Mouse (Mus musculus): ENCODE results near the gene Ppif.

Gene Ppif

DNA sequence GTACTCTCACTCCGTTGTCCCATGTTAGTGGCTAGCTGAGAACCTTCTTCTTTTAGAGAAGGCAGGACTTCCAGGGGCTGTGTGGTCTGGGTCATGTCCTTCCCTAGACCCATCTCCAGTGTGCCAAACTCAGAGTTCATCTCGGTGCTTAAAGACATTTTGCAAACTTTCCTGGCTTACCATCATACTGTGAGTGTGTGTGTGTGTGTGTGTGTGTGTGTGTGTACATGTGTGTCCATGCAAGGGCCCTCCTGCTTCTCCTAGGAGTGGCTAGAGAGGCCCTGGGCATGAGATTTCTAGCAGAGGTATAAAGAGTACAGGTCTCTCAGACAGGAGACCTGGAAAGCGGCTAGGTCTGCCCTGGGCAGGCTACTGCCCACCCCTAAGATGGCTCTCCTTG lies 42.2 kb downstream of the Ppif start:
- no peak for DNase-seq (ENCODE audit: low read depth, low spot score)

DNA sequence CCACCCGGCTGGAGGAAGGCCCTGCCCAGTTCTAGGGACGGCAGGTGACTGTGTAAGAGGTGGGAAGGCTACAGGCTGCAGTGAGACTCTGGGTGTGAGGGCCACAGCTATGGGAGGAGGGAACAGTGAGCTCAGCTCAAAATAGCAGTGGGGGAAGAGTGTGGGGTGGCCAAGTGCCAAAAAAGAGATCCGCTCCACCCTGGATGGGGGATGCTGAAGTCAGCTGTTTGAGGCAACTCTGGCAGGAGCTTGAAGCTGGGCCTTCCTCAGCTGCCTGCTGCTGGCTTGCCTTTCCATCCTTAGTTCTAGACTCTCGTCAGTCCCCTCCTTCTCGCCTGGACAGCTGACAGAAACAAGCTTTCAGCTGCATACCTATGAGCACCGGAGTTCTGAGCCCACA lies 42.6 kb downstream of the Ppif start:
- DNase-seq (ENCODE audit: low read depth, low spot score) = no peak

DNA sequence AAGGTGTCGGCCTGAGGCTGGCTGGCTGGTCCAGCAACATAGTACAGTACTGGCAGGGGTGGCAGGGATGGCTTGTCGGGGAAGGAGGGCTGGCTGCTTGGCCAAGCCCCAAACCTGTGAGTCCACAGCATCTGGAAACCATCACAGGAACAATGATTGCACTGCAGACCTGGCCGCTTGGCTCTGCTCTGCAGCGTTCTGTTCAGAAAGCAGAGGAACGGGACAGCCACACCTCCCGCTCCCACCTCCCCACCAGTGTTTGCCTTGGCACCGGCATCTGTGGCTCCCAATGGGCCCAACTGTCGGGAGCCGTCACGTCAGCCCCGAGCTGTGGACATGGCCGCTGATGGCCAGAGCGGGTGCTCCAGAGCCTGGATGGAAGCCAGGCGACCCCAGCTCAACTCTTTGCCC lies 44.6 kb downstream of the Ppif start:
- DNase-seq (ENCODE audit: low read depth, low spot score) = no peak

DNA sequence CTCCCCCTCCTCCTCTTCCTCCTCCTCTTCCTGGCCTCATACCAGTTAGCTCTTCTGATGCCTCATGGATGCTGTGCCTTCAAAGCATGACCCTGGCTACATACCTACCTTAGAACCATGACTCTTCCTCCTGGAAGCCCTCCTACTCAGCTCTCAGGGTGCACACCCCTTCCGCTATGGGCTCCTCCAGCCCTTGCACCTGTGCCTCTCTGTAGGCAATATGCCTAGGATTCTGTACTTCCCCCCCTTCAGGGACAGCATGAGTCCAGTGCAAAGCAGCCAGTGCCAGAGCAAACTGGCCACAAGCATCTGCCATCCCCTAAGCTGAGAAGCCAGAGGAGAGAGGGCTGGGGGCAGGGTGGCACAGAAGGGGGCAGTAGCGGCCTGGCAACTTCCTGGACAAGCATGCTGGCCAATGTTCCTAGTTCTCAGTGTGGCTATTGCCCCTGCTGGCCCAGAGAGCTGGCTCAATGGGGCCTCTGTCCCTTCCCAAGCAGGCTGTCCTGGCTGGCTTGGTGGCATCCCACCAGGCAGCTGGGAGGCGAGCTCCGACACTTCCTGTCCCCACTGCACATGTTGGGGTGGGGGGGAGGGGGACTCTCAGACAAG lies 46.1 kb downstream of the Ppif start:
- DNase-seq (ENCODE audit: low read depth, low spot score) = no peak

DNA sequence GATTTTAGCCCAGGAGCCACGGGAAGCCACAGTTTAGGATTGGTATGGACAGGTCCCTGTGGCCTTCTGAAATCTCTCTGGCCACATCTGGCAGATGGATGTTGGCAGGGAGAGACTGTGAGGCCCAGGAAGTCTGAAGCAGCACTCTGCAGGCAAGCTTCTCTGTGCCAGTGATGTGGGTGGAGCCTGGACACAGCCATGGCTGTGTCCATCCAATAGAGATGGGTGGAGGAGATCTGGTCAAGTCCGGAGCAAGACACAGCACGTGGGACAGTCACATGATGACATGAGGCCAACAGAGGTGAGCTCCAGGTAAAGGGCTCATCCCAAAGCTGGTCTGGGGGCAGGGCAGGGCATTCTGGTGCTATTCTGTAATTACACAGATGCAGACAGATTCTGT lies 47.3 kb downstream of the Ppif start:
- DNase-seq (ENCODE audit: low read depth, low spot score) = no peak

DNA sequence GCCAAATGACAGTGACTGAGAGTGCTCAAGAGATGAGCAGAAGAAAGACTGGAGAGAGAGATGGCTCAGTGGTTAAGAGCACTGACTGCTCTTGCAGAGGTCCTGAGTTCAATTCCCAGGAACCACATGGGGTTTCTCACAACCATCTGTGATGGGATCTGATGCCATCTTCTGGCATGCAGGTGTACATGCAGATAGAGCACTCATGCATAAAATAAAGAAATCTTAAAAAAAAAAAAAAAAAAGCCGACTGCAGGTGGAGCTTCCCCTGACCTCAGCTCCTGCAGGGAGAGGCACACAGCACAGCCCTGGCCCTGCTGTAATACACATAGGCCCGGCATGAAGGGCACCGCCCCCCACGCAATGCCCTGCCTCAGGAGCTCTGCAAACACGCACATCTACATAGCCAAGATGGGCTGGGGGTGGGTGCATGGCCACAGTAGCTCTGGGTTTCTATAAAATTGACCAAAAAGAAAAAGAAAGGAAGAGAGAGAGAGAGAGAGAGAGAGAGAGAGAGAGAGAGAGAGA lies 48.0 kb downstream of the Ppif start:
- no peak for DNase-seq (ENCODE audit: low read depth, low spot score)

DNA sequence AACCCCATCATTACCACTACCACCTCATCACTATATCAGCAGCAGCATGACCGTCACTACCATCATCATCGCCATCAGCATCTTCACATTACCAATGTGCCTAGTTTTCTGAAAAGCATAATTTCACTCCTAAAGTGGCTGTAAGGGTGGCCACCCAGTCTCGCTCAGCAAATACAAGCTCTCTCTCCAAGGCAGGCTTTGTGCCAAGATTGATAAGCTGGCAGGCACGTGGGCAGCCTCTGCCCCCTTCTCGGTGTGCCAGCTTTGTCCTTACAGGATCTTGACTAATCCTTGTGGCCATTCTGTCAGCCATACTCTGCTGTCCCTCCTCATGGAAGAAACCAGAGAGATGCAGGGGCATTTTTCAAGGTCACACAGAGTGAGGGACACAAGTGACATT lies 49.0 kb downstream of the Ppif start:
- no peak for DNase-seq (ENCODE audit: low read depth, low spot score)

DNA sequence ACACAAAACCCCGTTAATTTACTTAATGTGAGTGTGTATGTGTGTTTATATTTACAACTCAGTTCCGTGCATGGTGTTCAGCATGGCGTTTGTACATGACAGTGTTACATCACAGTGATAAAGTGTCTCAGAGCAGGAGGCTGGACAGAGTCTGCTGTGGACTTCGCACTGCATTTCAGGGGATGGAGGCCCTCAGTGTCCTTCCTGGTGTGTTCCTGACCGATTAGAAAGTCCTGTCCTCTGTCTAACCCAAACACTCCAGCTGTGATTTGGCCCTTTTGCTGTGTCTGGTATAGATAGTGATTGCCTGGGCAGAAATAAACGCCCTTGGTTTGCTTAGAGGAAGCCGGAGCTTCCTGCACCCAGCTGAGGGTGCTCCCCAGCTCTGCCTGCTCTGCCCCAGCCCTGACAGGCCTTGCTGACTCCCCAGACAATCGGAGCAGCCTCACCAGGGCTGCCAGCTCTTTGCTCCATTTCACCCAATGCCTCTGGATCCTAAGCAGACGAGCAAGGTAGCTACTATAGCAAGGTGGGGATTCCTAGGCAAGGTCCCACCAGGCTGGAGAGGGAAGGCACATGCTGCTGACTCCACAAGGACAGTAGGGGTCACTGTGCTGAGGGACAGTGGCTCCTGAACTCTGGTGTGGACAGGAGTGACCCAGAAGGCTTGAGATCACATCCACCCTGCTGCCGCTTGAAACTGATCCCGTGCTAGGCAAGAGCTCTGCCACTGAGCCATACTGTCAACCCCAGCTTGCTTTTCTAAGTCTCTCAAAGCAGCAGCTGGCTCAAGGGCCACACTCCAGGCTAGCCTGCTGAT lies 51.6 kb downstream of the Ppif start:
- DNase-seq (ENCODE audit: low read depth, low spot score) = no peak

DNA sequence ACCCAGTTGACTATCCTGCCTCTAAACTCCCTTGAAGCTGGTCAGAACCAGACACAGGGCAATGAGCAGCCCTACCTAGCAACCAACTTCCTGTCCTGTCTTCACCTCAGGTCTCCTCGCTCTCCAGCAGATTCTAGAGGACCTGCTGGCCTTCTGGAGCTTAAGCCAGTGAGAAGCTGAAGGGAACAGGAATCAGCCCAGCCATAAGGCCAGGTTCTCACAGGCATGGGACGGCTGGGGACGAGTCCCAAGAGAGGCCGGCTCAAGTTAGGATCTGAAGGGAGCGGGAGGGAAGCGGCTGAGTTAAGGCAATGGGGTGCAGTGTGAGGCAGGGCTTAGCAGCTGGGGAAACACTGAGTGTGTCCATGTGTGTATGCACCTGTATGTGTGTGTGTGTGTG lies 52.4 kb downstream of the Ppif start:
- no peak for DNase-seq (ENCODE audit: low read depth, low spot score)

DNA sequence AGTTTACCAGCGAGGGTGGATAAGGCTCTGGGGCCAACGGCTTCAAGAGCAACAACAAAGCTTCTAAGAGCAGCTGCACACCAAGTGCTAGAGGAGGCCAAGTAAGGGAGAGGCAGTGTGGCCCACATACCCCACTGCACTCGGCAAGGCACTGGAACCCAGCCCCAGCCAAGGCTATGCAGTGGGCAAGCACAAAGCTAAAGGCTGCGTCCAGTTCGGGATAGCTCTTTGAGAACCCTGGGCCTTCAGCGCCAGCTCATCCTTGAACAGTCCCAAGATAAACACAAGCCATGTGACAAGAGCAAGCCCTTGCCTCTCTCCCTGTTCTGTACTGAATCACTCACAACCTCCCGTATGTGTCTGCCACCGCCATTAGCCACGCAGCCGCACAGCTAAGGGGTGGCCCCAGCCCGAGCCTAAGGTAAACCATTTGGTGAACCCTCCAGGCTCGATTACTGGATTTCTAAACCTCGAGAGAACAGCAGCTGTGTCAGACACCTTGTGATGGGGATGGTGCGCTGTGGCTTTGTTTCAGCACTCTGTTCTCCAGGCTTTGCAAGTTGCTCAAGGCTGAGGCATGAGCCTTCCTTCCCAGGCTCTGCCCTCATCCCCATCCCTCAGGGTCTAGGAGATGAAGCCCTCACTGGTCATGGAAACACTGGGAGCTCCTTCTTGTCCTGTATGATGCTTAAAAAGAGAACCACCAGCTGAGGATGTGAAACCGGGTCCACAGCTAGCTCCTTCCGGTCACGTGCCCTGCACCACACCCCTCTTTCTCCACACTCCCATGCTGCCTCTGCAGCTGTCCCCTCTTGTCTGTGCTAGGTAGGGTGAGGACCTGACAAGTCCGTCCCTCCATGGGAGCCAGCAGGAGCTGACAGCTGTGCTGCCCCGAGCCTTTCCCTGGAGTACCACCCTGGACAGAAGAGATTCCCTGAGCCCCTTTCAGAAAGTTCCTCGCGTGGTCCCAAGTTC lies 53.3 kb downstream of the Ppif start:
- no peak for DNase-seq (ENCODE audit: low read depth, low spot score)

DNA sequence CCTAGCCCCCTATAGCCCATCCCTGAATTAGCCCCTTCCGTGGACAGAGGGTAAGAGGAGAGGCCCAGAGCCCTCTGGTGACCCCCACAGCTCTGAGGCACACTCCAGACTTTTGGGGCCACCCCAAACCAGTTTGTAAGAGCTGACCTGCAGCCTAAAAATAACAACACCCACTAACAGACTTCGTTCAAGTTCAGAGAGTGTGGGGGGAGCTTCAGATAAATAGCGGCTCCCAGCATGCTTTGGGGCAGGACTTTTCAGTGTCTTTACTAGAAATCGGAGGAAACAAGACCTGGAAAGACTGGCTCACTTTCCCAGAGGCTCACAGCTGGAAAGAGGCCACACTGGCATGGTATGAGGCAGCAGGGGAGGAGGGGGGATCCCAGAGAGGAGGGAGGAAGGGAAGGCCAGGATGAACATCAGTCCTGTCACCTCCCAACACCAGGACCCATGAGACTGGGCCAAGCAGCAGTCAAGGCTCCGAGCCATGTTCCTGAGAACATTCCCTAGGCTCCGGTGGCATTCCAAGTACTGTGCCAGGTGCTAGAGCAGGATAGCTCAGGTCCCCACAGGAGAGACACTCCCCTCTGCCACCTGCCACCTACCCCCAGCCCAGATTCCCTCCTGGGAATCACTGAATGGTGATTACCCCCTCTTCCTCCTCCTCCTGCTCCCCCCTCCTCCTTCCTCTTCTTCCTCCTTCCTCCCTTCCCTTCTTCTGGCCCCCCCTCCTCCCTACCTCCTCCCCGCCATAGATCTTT lies 54.2 kb downstream of the Ppif start:
- DNase-seq (ENCODE audit: low read depth, low spot score) = no peak

DNA sequence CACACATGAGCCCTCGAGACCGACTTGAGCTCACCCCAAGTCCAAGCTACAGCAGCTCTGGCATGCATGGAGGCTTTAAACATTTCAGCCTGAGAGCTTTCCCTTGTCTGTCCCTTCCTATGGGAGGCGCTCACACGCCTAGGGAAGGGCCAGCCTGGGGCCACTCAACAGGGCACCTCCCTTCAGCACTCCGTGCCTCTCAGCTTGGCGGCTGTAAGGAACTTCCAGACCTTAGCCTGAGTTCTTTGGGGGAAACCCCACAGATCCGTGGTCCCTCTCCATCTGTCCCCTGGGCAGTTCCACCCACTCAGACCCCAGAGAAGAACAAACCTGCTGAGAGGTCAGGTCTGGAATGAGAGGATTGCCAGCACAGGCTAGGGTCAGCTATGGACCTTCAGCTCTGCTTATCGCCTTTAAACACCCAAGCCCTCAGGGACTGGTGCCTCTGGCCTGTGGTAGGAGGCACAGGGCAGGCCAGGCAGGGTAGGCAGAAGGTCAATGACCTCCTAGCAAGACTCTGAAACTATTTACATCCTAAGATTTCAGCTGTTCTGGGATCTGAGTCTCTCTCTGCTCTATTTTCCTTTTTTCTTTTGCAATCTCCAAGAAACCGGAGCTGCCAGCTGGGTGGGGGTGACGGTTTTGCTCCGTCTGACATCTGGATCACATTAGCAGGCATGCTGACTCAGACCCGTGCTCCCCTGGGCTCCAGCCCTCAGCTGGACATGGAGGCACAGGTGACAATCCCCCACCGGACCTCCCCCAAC lies 55.4 kb downstream of the Ppif start:
- no peak for DNase-seq (ENCODE audit: low read depth, low spot score)

Measured in WW6 (cell line).